Comparison of ENCODE assay signal across 14 mouse cellular contexts in the genomic region with DNA sequence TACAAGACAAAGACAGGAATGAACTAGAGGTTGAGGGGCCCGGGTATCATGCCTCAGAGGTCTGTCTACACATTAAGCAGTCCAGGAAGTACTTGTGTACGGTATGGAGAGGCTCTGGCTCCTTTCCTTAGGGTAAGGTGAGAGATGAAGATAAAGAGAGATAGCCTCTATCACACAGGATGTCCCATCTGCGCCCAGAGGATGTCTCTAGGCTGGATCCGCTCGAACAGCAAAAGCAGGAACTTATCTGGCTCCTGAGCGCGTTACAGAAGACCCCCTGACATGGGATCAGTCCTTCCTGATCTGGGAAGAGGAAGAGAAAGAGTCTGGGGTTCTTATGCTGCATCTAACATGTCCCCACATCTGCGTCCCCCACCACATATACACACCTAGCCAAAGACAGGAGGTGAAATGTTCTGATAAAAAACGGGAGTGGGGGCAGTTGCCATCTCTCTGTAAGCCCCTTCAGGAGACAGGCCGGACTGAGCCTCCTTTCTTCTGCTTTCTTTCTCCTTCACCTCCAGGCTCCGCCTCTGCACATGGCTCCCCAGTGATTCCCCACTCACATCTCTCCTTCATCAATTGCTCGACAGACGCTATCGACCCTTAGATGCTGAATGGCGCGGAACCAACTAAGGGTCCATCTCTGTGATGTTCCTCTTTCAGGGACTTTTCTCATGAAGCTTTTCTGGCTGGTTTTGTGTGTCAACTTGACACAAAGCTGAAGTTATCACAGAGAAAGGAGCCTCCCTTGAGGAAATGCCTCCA. TPM values are rescaled to one million over a fixed set of nuclear protein-coding genes. Genes with fewer than 3 reads are reported as not detected.
DNase-seq lines count a peak whose midpoint lies in the region; ATAC-seq and TF ChIP-seq lines count a peak whose summit lies in the region.
"Had no signal": no experiment of that assay in that cellular context is flagged by ENCODE, and none has a peak within 500 bp of the region (broad histone marks: within the 10 kb centered on the region; RNA-seq: fewer than 3 reads in every experiment).

No protein-coding gene starts in this region.

- no peak overlapping the region for H3K9ac ChIP-seq in ES-Bruce4 (ENCODE audit: low read depth, poor library complexity, severe bottlenecking)
- peak overlapping the region; percentile 1; the same call in 1 of the 2 replicates for H3K9ac ChIP-seq in liver, embryonic 15.5 days
- H3K9ac ChIP-seq: embryonic facial prominence, embryonic 13.5 days had no signal

- intact Hi-C loops in heart, postnatal 14 days (cut with DNase I), result no loop called here

- WGBS in liver, embryonic 15.5 days (ENCODE audit: insufficient replicate concordance), result 42% methylated on average over 16 of the region's 16 CpGs
- WGBS in thymus, adult 2 months, result 89% methylated on average over 16 of the region's 16 CpGs

- H3K36me3 ChIP-seq in ES-Bruce4 (ENCODE audit: control insufficient read depth, insufficient read depth, low read length, poor library complexity, severe bottlenecking), result no peaks in the 10 kb centered on the region
- H3K36me3 ChIP-seq in liver, embryonic 15.5 days (replicated peaks), result no peaks in the 10 kb centered on the region
- H3K36me3 ChIP-seq in thymus, adult 2 months (ENCODE audit: control insufficient read depth, insufficient read depth, low read length), result no peaks in the 10 kb centered on the region
- H3K36me3 ChIP-seq: embryonic facial prominence, embryonic 13.5 days had no signal

- no peak for TF ChIP-seq CTCF in ES-Bruce4 (IDR thresholded peaks at IDR 0.05; ENCODE audit: low read depth, low read length)
- no peak for TF ChIP-seq CTCF in thymus, adult 2 months (IDR thresholded peaks at IDR 0.05; ENCODE audit: borderline replicate concordance, control insufficient read depth, extremely low read depth, insufficient read depth, low read length, poor library complexity)

- no peak for TF ChIP-seq EP300 in ES-Bruce4 (IDR thresholded peaks at IDR 0.05; ENCODE audit: insufficient read depth, low read depth, low read length)

- DNase-seq in heart, adult 11 months, result peak; percentile 81
- no peak for DNase-seq in heart, postnatal 14 days
- no peak for DNase-seq in retina, postnatal 1 day
- DNase-seq in ovary, postnatal 14 days (ENCODE audit: low spot score), result no peak
- DNase-seq in thymus, adult 2 months, result no peak
- DNase-seq: cerebellum, adult 8-10 months; heart, postnatal 36 days; spleen, adult 18-20 months had no signal

- H3K4me1 ChIP-seq in ES-Bruce4 (ENCODE audit: control insufficient read depth, insufficient read depth, low read length), result peaks cover 2% of the 10 kb centered on the region
- H3K4me1 ChIP-seq in liver, embryonic 15.5 days (replicated peaks), result peaks cover 33% of the 10 kb centered on the region
- H3K4me1 ChIP-seq in thymus, adult 2 months (replicated peaks; ENCODE audit: control insufficient read depth, insufficient read depth, low read length), result no peaks in the 10 kb centered on the region; the same call in 1 of the 2 replicates

- H3K4me2 ChIP-seq in liver, embryonic 15.5 days, result peak overlapping the region; percentile 58

- no peak for TF ChIP-seq POLR2A in ES-Bruce4 (IDR thresholded peaks at IDR 0.05; ENCODE audit: insufficient read depth, low read length)
- TF ChIP-seq POLR2A in thymus, adult 2 months (IDR thresholded peaks at IDR 0.05; ENCODE audit: control insufficient read depth, extremely low read depth, insufficient read depth, low read length, poor library complexity), result no peak

- H3K4me3 ChIP-seq in ES-Bruce4 (ENCODE audit: low read depth, low read length), result no peak overlapping the region
- 0 out of 2 replicates have a peak overlapping the region, but pooled peaks have one; percentile 9 for H3K4me3 ChIP-seq in liver, embryonic 15.5 days (replicated peaks)
- H3K4me3 ChIP-seq in thymus, adult 2 months (ENCODE audit: control insufficient read depth, insufficient read depth, low read length), result no peak overlapping the region
- H3K4me3 ChIP-seq: embryonic facial prominence, embryonic 13.5 days; megakaryocyte, embryonic 14.5 days had no signal

- peak; percentile 41; the same call in 1 of the 2 replicates for ATAC-seq in erythroblast, adult 5-6 weeks (replicated peaks; ENCODE audit: low FRiP score, poor library complexity, severe bottlenecking)
- ATAC-seq in liver, embryonic 15.5 days (ENCODE audit: insufficient read depth), result peak; percentile 85
- ATAC-seq: activated CD4-positive, CD25-positive, alpha-beta regulatory T cell, adult 4 months had no signal

- H3K27me3 ChIP-seq in ES-Bruce4 (ENCODE audit: control insufficient read depth, insufficient read depth, low read length, poor library complexity, severe bottlenecking), result no peaks in the 10 kb centered on the region
- H3K27me3 ChIP-seq in liver, embryonic 15.5 days, result no peaks in the 10 kb centered on the region
- no peaks in the 10 kb centered on the region for H3K27me3 ChIP-seq in thymus, adult 2 months (ENCODE audit: control insufficient read depth, insufficient read depth, low read length)
- H3K27me3 ChIP-seq: embryonic facial prominence, embryonic 13.5 days had no signal

- no peaks in the 10 kb centered on the region for H3K9me3 ChIP-seq in ES-Bruce4 (replicated peaks; ENCODE audit: control insufficient read depth, insufficient read depth, low read length, poor library complexity, severe bottlenecking)
- no peaks in the 10 kb centered on the region for H3K9me3 ChIP-seq in liver, embryonic 15.5 days (replicated peaks)
- H3K9me3 ChIP-seq: embryonic facial prominence, embryonic 13.5 days; megakaryocyte, embryonic 14.5 days had no signal

- H3K27ac ChIP-seq in ES-Bruce4 (ENCODE audit: insufficient read depth, low read length), result peak overlapping the region; percentile 84
- H3K27ac ChIP-seq in liver, embryonic 15.5 days (replicated peaks), result peak overlapping the region; percentile 83
- H3K27ac ChIP-seq in thymus, adult 2 months (ENCODE audit: control insufficient read depth, insufficient read depth, low read length), result no peak overlapping the region

RNA-seq across cellular contexts. Expression of a gene that starts 19.5 kb away (rescaled TPM):
- total RNA-seq in heart, postnatal 14 days (2021), result 100 to 1,000 TPM in 1 of 2 experiments, 10 to 100 TPM in 1; 93.8 to 105 TPM
- polyA plus RNA-seq in ES-Bruce4 (2011; ENCODE audit: insufficient read depth, insufficient read length, low read depth, missing spikeins), result 181 and 185 TPM in 2 replicates
- 17.1 and 32.0 TPM in 2 replicates for total RNA-seq in erythroblast, adult 5-6 weeks (2015; ENCODE audit: low replicate concordance)
- total RNA-seq in erythroblast, adult 5-6 weeks (2017; ENCODE audit: low replicate concordance), result 21.7 and 28.4 TPM in 2 replicates
- polyA plus RNA-seq in liver, embryonic 15.5 days (2015; fragmentation: Nextera tagmentation; extraction: Ambion mirVana), result 83.4 and 87.2 TPM in 2 replicates
- 49.6 and 55.6 TPM in 2 replicates for polyA plus RNA-seq in thymus, adult 2 months (2012; rRNA removed)
